Mouse (Mus musculus) limb, embryonic 14.5 days (tissue): Measurements from ENCODE around the gene Tspan32. TPM values are rescaled to one million over a fixed set of nuclear protein-coding genes. Genes with fewer than 3 reads are reported as not detected.

Experiments
- ATAC-seq: fragments of 200-750 bp; cut with Nextera tagmentation; 2 replicates; pipeline ENCODE4 v1.8.0; 2017; ENCODE audit warnings: low read depth, moderate number of reproducible peaks, moderate TSS enrichment; ENCODE audit not compliant: low FRiP score
- DNase-seq: peaks from one replicate; pipeline ENCODE4 v3.0.0-alpha.2; 2015; ENCODE audit warnings: low spot score
- H3K27ac ChIP-seq: fragments of 300-500 bp; sonication (generic); replicated peaks from 2 replicates; pipeline ENCODE4 v1.5.1; 2014; ENCODE audit warnings: low read depth, mild to moderate bottlenecking, low read length, moderate library complexity, mixed read lengths
- H3K27me3 ChIP-seq: fragments of 300-500 bp; sonication (generic); 2 replicates; pipeline ENCODE4 v1.6.1; 2014; ENCODE audit warnings: low read length, mixed read lengths; ENCODE audit not compliant: control insufficient read depth, insufficient read depth
- H3K36me3 ChIP-seq: fragments of 300-500 bp; sonication (generic); 2 replicates; pipeline ENCODE4 v1.6.1; 2014; ENCODE audit warnings: mild to moderate bottlenecking, low read length, moderate library complexity, mixed read lengths; ENCODE audit not compliant: control insufficient read depth, insufficient read depth
- H3K4me1 ChIP-seq: fragments of 300-500 bp; sonication (generic); 2 replicates; pipeline ENCODE4 v1.6.1; 2014; ENCODE audit warnings: antibody characterized with exemption, low read length, mixed read lengths; ENCODE audit not compliant: control insufficient read depth, insufficient read depth
- H3K4me2 ChIP-seq: fragments of 300-500 bp; sonication (generic); replicated peaks from 2 replicates; pipeline ENCODE4 v1.6.1; 2014; ENCODE audit warnings: low read depth, mild to moderate bottlenecking, low read length, moderate library complexity; ENCODE audit not compliant: severe bottlenecking
- H3K4me3 ChIP-seq: fragments of 300-500 bp; sonication (generic); replicated peaks from 2 replicates; pipeline ENCODE4 v1.5.1; 2014; ENCODE audit warnings: low read length
- H3K9ac ChIP-seq: fragments of 300-500 bp; sonication (generic); 2 replicates; pipeline ENCODE4 v1.6.1; 2014; ENCODE audit warnings: mild to moderate bottlenecking, low read depth, low read length, moderate library complexity; ENCODE audit not compliant: severe bottlenecking
- H3K9me3 ChIP-seq: fragments of 300-500 bp; sonication (generic); 2 replicates; pipeline ENCODE4 v1.6.1; 2016; ENCODE audit warnings: low read length; ENCODE audit not compliant: control insufficient read depth
- POLR2A ChIP-seq: fragments of 200-500 bp; IDR thresholded peaks from 2 replicates; pipeline ENCODE4 v1.8.0; 2012; ENCODE audit warnings: inconsistent platforms, mild to moderate bottlenecking, moderate library complexity, borderline replicate concordance; ENCODE audit not compliant: insufficient read depth, insufficient read length; ENCODE audit errors: extremely low read depth
- WGBS: fragments of 180-500 bp; shearing (Covaris S2); extraction: QIAGEN DNeasy Blood & Tissue Kit; methylation state at CpG from one replicate; pipeline ENCODE4 v1.1.7; 2014; 5-methylcytosine and 5-hydroxymethylcytosine counted together
- polyA plus RNA-seq, 2 experiments: library from polyadenylated mRNA; depleted of rRNA in 1 of 2; stranded (reverse) in 1 of 2; unstranded in 1 of 2; fragments of >200 nt; fragmentation: Nextera tagmentation in 1 of 2; extraction: Ambion mirVana in 1 of 2; gene quantifications; 2 replicates each; pipeline versions ENCODE4 v1.2.1 to v1.2.3; 2012 to 2014

Tspan32 gene
- polyA plus RNA-seq, 2 experiments = 5.5 to 6.0 TPM

DNA sequence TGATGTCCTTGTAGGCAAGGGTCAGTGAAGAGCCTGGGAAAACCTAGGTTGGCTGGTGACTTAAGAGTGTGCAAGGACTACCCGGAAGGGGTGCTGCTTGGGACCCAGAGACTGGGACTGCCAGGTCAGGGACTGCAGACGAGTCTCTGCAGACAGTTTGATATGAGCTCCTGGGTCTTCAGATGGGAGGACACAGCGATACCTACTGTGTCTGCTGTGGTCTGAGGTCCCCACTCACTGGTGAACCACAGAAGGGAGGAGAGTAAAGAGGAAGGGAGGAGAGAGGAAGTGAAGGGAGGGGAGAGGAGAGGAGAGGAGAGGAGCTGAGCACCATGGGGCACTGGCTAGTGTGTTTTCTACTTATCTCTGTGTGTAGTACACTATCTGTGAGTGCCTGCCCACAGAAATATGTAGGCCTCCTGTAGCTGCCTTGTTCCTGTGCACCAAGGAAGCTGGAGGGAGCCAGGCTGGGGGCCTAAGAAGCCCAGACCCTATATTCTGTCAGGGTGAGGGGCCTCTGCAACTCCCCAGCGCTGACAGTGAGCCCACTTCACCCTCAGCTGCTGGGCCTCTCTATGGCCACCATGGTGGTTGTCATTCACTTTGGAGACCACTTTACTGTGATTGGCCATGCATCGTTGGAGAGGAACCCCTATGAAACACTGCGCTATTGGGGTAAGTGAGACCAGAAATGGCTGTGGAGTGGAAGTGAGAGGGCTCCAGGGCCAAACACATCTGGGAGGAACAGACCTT, 674 bp downstream of the Tspan32 start:
- no peaks in the 10 kb centered on the region for H3K9me3 ChIP-seq
- no peaks in the 10 kb centered on the region for H3K36me3 ChIP-seq
- no peak for TF ChIP-seq POLR2A
- DNase-seq (no peak), ATAC-seq (no peak)
- WGBS = 85% methylated on average over 6 of the region's 6 CpGs
- no peaks in the 10 kb centered on the region for H3K27me3 ChIP-seq
- H3K4me3 ChIP-seq = no peak overlapping the region
- peaks cover 37% of the 10 kb centered on the region for H3K4me1 ChIP-seq
- H3K27ac ChIP-seq = no peak overlapping the region
- no peak overlapping the region for H3K4me2 ChIP-seq
- H3K9ac ChIP-seq = no peak overlapping the region

DNA sequence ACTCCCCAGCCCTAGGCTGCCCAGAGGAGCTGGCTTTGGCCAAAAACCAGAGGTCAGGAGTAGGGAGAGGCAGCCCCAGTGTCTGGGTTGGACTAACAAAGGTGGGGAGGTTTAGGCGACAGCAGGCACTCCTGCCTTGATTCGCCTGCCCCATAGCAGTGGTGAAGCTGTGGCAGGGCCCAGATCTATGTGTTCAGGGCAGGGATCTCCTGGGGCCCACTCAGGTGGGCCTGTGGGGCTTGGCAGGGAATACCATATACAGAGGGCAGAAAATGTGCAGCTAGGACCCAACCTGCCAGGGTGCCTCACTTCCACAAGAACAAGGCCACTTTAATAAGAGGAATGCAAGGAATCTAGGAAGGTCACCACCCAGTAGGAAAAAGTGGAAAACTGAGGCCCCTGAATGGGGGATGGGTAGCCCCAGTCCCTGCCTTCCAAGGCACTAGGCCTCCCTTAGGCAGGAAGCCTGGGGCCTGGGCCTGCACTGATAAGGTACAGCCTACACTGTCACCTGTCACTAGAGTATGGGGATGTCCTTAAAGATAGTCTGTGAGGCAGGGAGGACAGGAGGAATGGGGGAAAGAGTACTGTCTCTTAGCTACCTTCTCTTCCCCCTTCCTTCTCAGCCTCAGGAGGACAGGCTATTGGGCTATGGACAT, 1.4 kb downstream of the Tspan32 start:
- H3K9ac ChIP-seq = no peak overlapping the region

GRCm38 (mm10) chr7:143006756-143007598, 2.1 kb downstream of the Tspan32 start:
- Histone ChIP-seq H3K9me3 (no peaks in the 10 kb centered on the region), H3K4me2 (peak overlapping the region; percentile 22), H3K27me3 (no peaks in the 10 kb centered on the region), H3K36me3 (no peaks in the 10 kb centered on the region), H3K27ac (peak overlapping the region; percentile 95), H3K9ac (no peak overlapping the region), H3K4me3 (no peak overlapping the region; the same call in 1 of the 2 replicates), H3K4me1 (peaks cover 37% of the 10 kb centered on the region)
- ATAC-seq = no peak
- WGBS = 82% methylated on average over 8 of the region's 8 CpGs
- no peak for DNase-seq
- no peak for TF ChIP-seq POLR2A

More for the DNA sequence above, 1.4 kb downstream of the Tspan32 start:
- ATAC-seq (no peak), DNase-seq (no peak)
- no peaks in the 10 kb centered on the region for H3K36me3 ChIP-seq
- H3K4me2 ChIP-seq = no peak overlapping the region; the same call in 1 of the 2 replicates
- no peaks in the 10 kb centered on the region for H3K9me3 ChIP-seq
- TF ChIP-seq POLR2A = no peak
- no peak overlapping the region for H3K4me3 ChIP-seq
- H3K27ac ChIP-seq = peak overlapping the region; percentile 95
- H3K4me1 ChIP-seq = peaks cover 37% of the 10 kb centered on the region
- no peaks in the 10 kb centered on the region for H3K27me3 ChIP-seq
- 78% methylated on average over 2 of the region's 2 CpGs for WGBS

GRCm38 (mm10) chr7:143007599-143008369, 2.9 kb downstream of the Tspan32 start:
- 36% methylated on average over 17 of the region's 17 CpGs for WGBS
- Histone ChIP-seq H3K4me2 (peak overlapping the region; percentile 36), H3K27ac (peak overlapping the region; percentile 95), H3K9ac (peak overlapping the region; percentile 22; the same call in 1 of the 2 replicates), H3K4me1 (peaks cover 37% of the 10 kb centered on the region), H3K9me3 (no peaks in the 10 kb centered on the region), H3K4me3 (no peak overlapping the region; the same call in 1 of the 2 replicates), H3K36me3 (no peaks in the 10 kb centered on the region), H3K27me3 (no peaks in the 10 kb centered on the region)
- no peak for TF ChIP-seq POLR2A
- DNase-seq (peak; percentile 94), ATAC-seq (peak; percentile 85)
